Mouse (Mus musculus): ENCODE data around the gene 4933416C03Rik. TPM values are rescaled to one million over a fixed set of nuclear protein-coding genes. Genes with fewer than 3 reads are reported as not detected.

The 4933416C03Rik gene
- not detected for polyA plus RNA-seq (2017; shearing (Covaris generic))

DNA sequence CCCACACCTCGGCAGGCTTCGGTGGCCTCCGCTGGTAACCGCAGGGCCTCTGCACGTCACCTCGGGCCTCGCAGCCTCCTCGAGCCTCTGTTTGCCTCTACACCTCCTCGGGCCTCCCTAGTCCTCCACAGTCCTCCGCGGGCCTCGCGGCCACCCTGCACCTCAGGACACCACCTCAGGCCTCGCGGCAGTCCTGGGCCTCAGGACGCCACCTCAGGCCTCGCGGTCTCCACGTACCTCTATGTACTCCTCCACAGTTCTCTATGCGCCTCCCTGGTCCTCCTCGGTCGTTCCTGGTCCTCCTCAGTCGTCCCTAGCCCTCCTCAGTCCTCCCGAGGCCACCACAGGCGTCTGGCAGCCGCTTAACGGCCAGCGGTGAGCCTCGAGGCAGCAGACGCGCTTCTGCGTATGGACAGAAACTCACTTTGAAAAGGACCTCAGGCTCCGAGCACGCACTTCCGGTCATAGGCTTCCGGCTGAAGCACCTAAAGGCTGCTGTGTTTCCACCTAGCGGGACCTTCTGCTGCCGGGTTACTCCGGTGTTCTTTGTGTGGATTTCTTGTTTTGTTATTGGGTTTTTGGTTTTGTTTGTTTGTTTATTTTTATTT lies at the start of gene 4933416C03Rik:
Gene 4933416C03Rik (minus strand): TSS at position 51 of the 608 bp plus-strand sequence.

Other genes starting within 250 kb of the 4933416C03Rik start
- gene Ptprr, start 95.7 kb downstream of the 4933416C03Rik start, polyA plus RNA-seq (2017; shearing (Covaris generic)), result not detected
- gene Ptprb, start 161.6 kb upstream of the 4933416C03Rik start, polyA plus RNA-seq (2017; shearing (Covaris generic)), result 0.06 TPM

Data from CD4-positive, CD25-positive, alpha-beta regulatory T cell, adult 9 weeks (primary cell).